Mouse (Mus musculus) ES-Bruce4 (cell line): ENCODE data around the gene Gm49486.

Experiments
- CTCF ChIP-seq: IDR thresholded peaks from one replicate; pipeline ENCODE4 v1.8.1; 2011; ENCODE audit warnings: low read depth, low read length
- EP300 ChIP-seq: IDR thresholded peaks from 2 replicates; pipeline ENCODE4 v1.6.1; 2011; ENCODE audit warnings: low read depth, low read length; ENCODE audit not compliant: insufficient read depth
- POLR2A ChIP-seq: IDR thresholded peaks from one replicate; pipeline ENCODE4 v1.8.1; 2011; ENCODE audit warnings: low read length; ENCODE audit not compliant: insufficient read depth

DNA sequence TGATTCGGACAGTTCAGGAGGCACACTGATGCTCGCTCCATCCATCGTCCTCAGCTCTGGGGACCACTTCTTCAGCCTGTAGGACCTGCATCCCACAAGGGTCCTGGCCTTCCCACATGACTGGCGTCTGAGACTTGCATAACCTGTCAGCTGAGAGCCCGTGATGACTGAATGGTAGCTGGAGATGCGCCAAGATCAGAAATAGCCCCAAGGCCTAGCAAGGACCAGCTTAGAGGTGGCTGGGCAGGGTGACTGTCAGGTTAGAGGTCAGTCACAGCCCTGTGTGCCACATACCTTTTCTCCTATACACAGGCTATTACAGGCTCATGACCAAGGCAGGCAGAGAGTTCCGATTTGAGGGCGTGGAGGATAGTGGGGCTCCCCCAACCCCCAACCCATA lies 33.7 kb upstream of the Gm49486 start:
- TF ChIP-seq CTCF, result no peak
- TF ChIP-seq POLR2A, result no peak
- no peak for TF ChIP-seq EP300
